Comparison of ENCODE assay signal across 18 mouse cellular contexts in the genomic region with DNA sequence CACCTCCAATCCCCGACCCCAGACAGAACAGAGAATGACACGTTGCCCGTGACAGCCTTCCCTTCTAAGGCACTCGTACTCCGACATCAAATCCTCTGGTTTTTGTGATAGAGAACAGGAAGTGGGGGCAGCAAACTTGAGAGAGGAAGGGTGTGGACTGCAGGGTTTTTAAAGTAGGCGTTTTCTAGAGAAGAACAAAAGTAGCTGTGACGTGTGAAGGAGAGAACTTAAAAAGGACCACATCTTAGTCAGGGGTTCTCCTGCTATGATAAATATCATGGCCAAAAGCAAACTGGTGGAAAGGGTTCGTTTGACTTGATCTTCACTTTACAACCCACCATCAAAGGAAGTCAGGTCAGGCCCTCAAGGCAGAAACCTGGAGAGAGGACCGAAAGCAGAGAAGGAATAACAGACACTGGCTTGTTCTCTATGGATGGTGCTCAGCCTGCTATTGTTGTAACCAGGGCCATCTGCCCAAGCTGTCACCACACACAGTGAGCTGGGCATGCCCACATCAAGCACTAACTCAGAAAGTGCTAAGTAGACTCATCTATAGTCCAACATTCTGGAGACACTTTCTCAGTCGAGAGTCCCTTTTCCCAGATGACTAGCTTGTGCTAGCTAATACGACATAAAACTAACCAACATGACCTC. TPM values are rescaled to one million over a fixed set of nuclear protein-coding genes. Genes with fewer than 3 reads are reported as not detected.
DNase-seq lines count a peak whose midpoint lies in the region; ATAC-seq lines count a peak whose summit lies in the region.
"Had no signal": no experiment of that assay in that cellular context is flagged by ENCODE, and none has a peak within 500 bp of the region (broad histone marks: within the 10 kb centered on the region; RNA-seq: fewer than 3 reads in every experiment).

No protein-coding gene starts in this region.

- H3K4me3 ChIP-seq in midbrain, embryonic 11.5 days (ENCODE audit: low read depth, low read length), result no peak overlapping the region
- no peak overlapping the region for H3K4me3 ChIP-seq in midbrain, embryonic 13.5 days (replicated peaks)
- no peak overlapping the region for H3K4me3 ChIP-seq in forebrain, embryonic 16.5 days (replicated peaks; ENCODE audit: low read length)
- H3K4me3 ChIP-seq in intestine, embryonic 15.5 days (replicated peaks), result no peak overlapping the region
- H3K4me3 ChIP-seq: liver, embryonic 13.5 days; neural tube, embryonic 13.5 days had no signal

- ATAC-seq in frontal cortex, adult (ENCODE audit: low TSS enrichment), result peak; percentile 70
- no peak for ATAC-seq in midbrain, embryonic 11.5 days (ENCODE audit: low FRiP score)
- no peak for ATAC-seq in midbrain, embryonic 13.5 days
- peak; percentile 39 for ATAC-seq in common myeloid progenitor, adult 5-6 weeks (replicated peaks; ENCODE audit: low read depth, poor library complexity, severe bottlenecking)
- ATAC-seq in forebrain, embryonic 16.5 days, result no peak
- ATAC-seq in intestine, embryonic 15.5 days, result no peak
- ATAC-seq: forebrain, embryonic 14.5 days; hindbrain, postnatal 0 days; lung, postnatal 0 days; midbrain, embryonic 16.5 days had no signal

- peaks cover 9% of the 10 kb centered on the region; the same call in 1 of the 2 replicates for H3K4me1 ChIP-seq in midbrain, embryonic 11.5 days (ENCODE audit: control insufficient read depth, insufficient read depth, low read length)
- peaks cover 27% of the 10 kb centered on the region for H3K4me1 ChIP-seq in midbrain, embryonic 13.5 days (replicated peaks)
- peaks cover 25% of the 10 kb centered on the region for H3K4me1 ChIP-seq in forebrain, embryonic 16.5 days (replicated peaks; ENCODE audit: control insufficient read depth, insufficient read depth, low read length)
- peaks cover 14% of the 10 kb centered on the region for H3K4me1 ChIP-seq in intestine, embryonic 15.5 days (replicated peaks)

- DNase-seq in frontal cortex, postnatal 25 days (ENCODE audit: low spot score in 2 of 2), result no peak
- peak; percentile 54 for DNase-seq in midbrain, embryonic 11.5 days (ENCODE audit: low spot score, missing footprints)
- peak; percentile 45 for DNase-seq in thymus, postnatal 0 days (ENCODE audit: low spot score)
- DNase-seq: gastrocnemius, postnatal 14 days; left cerebral cortex, postnatal 4 days; liver, embryonic 13.5 days had no signal

- WGBS in midbrain, embryonic 11.5 days, result 80% methylated on average over 11 of the region's 11 CpGs
- WGBS in midbrain, embryonic 13.5 days, result 76% methylated on average over 11 of the region's 11 CpGs
- WGBS in forebrain, embryonic 16.5 days, result 78% methylated on average over 11 of the region's 11 CpGs
- 56% methylated on average over 11 of the region's 11 CpGs for WGBS in intestine, embryonic 15.5 days

- H3K27ac ChIP-seq in midbrain, embryonic 11.5 days (ENCODE audit: low read depth, low read length), result no peak overlapping the region
- H3K27ac ChIP-seq in midbrain, embryonic 13.5 days, result no peak overlapping the region
- H3K27ac ChIP-seq in forebrain, embryonic 16.5 days (ENCODE audit: low read length), result no peak overlapping the region
- no peak overlapping the region for H3K27ac ChIP-seq in intestine, embryonic 15.5 days
- H3K27ac ChIP-seq: hindbrain, postnatal 0 days; liver, embryonic 13.5 days; neural tube, embryonic 13.5 days had no signal

- H3K27me3 ChIP-seq in midbrain, embryonic 11.5 days (ENCODE audit: control insufficient read depth, insufficient read depth, low read length), result no peaks in the 10 kb centered on the region
- H3K27me3 ChIP-seq in midbrain, embryonic 13.5 days, result no peaks in the 10 kb centered on the region
- H3K27me3 ChIP-seq in forebrain, embryonic 16.5 days (replicated peaks; ENCODE audit: control insufficient read depth, insufficient read depth, low read length), result no peaks in the 10 kb centered on the region
- H3K27me3 ChIP-seq in intestine, embryonic 15.5 days (replicated peaks), result no peaks in the 10 kb centered on the region
- H3K27me3 ChIP-seq: neural tube, embryonic 13.5 days had no signal

- H3K9me3 ChIP-seq in midbrain, embryonic 11.5 days (ENCODE audit: control insufficient read depth, low read length), result no peaks in the 10 kb centered on the region
- no peaks in the 10 kb centered on the region for H3K9me3 ChIP-seq in midbrain, embryonic 13.5 days
- H3K9me3 ChIP-seq in forebrain, embryonic 16.5 days (ENCODE audit: control insufficient read depth, low read length), result no peaks in the 10 kb centered on the region
- no peaks in the 10 kb centered on the region for H3K9me3 ChIP-seq in intestine, embryonic 15.5 days
- H3K9me3 ChIP-seq: liver, embryonic 13.5 days; neural tube, embryonic 13.5 days had no signal

- H3K9ac ChIP-seq in midbrain, embryonic 11.5 days (ENCODE audit: low read length), result no peak overlapping the region
- H3K9ac ChIP-seq in midbrain, embryonic 13.5 days (replicated peaks), result no peak overlapping the region
- H3K9ac ChIP-seq in forebrain, embryonic 16.5 days (replicated peaks; ENCODE audit: low read depth, low read length), result no peak overlapping the region
- H3K9ac ChIP-seq in intestine, embryonic 15.5 days, result no peak overlapping the region
- H3K9ac ChIP-seq: liver, embryonic 13.5 days; neural tube, embryonic 13.5 days had no signal

- no peaks in the 10 kb centered on the region for H3K36me3 ChIP-seq in midbrain, embryonic 11.5 days (ENCODE audit: control insufficient read depth, insufficient read depth, low read length)
- no peaks in the 10 kb centered on the region for H3K36me3 ChIP-seq in midbrain, embryonic 13.5 days
- H3K36me3 ChIP-seq in forebrain, embryonic 16.5 days (ENCODE audit: control insufficient read depth, insufficient read depth), result no peaks in the 10 kb centered on the region
- H3K36me3 ChIP-seq in intestine, embryonic 15.5 days, result no peaks in the 10 kb centered on the region
- H3K36me3 ChIP-seq: liver, embryonic 13.5 days; neural tube, embryonic 13.5 days had no signal

- no peak overlapping the region for H3K4me2 ChIP-seq in midbrain, embryonic 11.5 days
- no peak overlapping the region for H3K4me2 ChIP-seq in midbrain, embryonic 13.5 days (replicated peaks)
- no peak overlapping the region for H3K4me2 ChIP-seq in forebrain, embryonic 16.5 days (ENCODE audit: low read length)
- H3K4me2 ChIP-seq in intestine, embryonic 15.5 days (replicated peaks), result no peak overlapping the region
- H3K4me2 ChIP-seq: liver, embryonic 13.5 days; neural tube, embryonic 13.5 days had no signal

RNA-seq across cellular contexts. Expression of gene A930018P22Rik, which starts 50.3 kb away (rescaled TPM):
- 0.16 and 0.34 TPM in 2 replicates for polyA plus RNA-seq in midbrain, embryonic 11.5 days (2014; fragmentation: Nextera tagmentation; extraction: Ambion mirVana)
- polyA plus RNA-seq in midbrain, embryonic 13.5 days (2015; fragmentation: Nextera tagmentation; extraction: Ambion mirVana), result not detected in 2 replicates
- total RNA-seq in common myeloid progenitor, adult 5-6 weeks (2017), result not detected in 2 replicates
- not detected in 2 replicates for polyA plus RNA-seq in thymus, postnatal 0 days (2015; fragmentation: Nextera tagmentation; extraction: Ambion mirVana)
- polyA plus RNA-seq in forebrain, embryonic 16.5 days (2015; fragmentation: Nextera tagmentation; extraction: Ambion mirVana), result not detected in 2 replicates
- polyA plus RNA-seq in intestine, embryonic 15.5 days (2015; fragmentation: Nextera tagmentation; extraction: Ambion mirVana), result 0.24 TPM in 1 of 2 replicates, not detected in the other
- total RNA-seq: layer of hippocampus, postnatal 14 days; left cerebral cortex, postnatal 4 days had no signal
- polyA plus RNA-seq: forebrain, embryonic 14.5 days; hindbrain, postnatal 0 days; kidney, embryonic 16.5 days; midbrain, embryonic 16.5 days had no signal

Comparison
In these comparisons a context has a peak if more than half of its experiments do, and no peak if none do; other contexts are left out.
1. ATAC-seq: peak in frontal cortex, adult (single experiment) and common myeloid progenitor, adult 5-6 weeks (single experiment); none in midbrain, embryonic 11.5 days (single experiment), midbrain, embryonic 13.5 days (single experiment), forebrain, embryonic 16.5 days (single experiment) and intestine, embryonic 15.5 days (single experiment).
2. DNase-seq: peak in midbrain, embryonic 11.5 days (single experiment) and thymus, postnatal 0 days (single experiment); none in frontal cortex, postnatal 25 days (0 of 2).